Mouse (Mus musculus) stomach, embryonic 15.5 days (tissue): ENCODE results near the gene Sstr1. TPM values are rescaled to one million over a fixed set of nuclear protein-coding genes. Genes with fewer than 3 reads are reported as not detected.

Experiments
- ATAC-seq: fragments of 200-750 bp; cut with Nextera tagmentation; 2 replicates; pipeline ENCODE4 v1.8.0; 2017; ENCODE audit warnings: low read depth, moderate number of reproducible peaks, moderate TSS enrichment; ENCODE audit not compliant: insufficient read depth, low FRiP score
- H3K27ac ChIP-seq: fragments of 300-500 bp; sonication (generic); 2 replicates; pipeline ENCODE4 v1.5.1; 2015; ENCODE audit warnings: mild to moderate bottlenecking, inconsistent platforms
- H3K27me3 ChIP-seq: fragments of 300-500 bp; sonication (generic); replicated peaks from 2 replicates; pipeline ENCODE4 v1.6.1; 2015; ENCODE audit warnings: inconsistent platforms
- H3K36me3 ChIP-seq: fragments of 300-500 bp; sonication (generic); 2 replicates; pipeline ENCODE4 v1.6.1; 2015; ENCODE audit warnings: inconsistent platforms
- H3K4me1 ChIP-seq: fragments of 300-500 bp; sonication (generic); 2 replicates; pipeline ENCODE4 v1.6.1; 2015; ENCODE audit warnings: inconsistent platforms
- H3K4me2 ChIP-seq: fragments of 300-500 bp; sonication (generic); 2 replicates; pipeline ENCODE4 v1.6.1; 2015; ENCODE audit warnings: mild to moderate bottlenecking, inconsistent platforms
- H3K4me3 ChIP-seq: fragments of 300-500 bp; sonication (generic); replicated peaks from 2 replicates; pipeline ENCODE4 v1.5.1; 2015; ENCODE audit warnings: inconsistent platforms
- H3K9ac ChIP-seq: fragments of 300-500 bp; sonication (generic); 2 replicates; pipeline ENCODE4 v1.6.1; 2015; ENCODE audit warnings: inconsistent platforms
- H3K9me3 ChIP-seq: fragments of 300-500 bp; sonication (generic); 2 replicates; pipeline ENCODE4 v1.6.1; 2016; ENCODE audit warnings: inconsistent platforms
- WGBS: fragments of 180-500 bp; shearing (Covaris S2); methylation state at CpG from one replicate; pipeline ENCODE4 v1.1.7; 2015; 5-methylcytosine and 5-hydroxymethylcytosine counted together
- polyA plus RNA-seq: library from polyadenylated mRNA; unstranded; fragments of >200 nt; fragmentation: Nextera tagmentation; extraction: Ambion mirVana; gene quantifications from 2 replicates; pipeline ENCODE4 v1.2.1, GENCODE M21; 2015

Gene Sstr1
- 0.86 and 1.3 TPM in 2 replicates for polyA plus RNA-seq

GRCm38 (mm10) chr12:58211163-58212071, at the start of gene Sstr1:
Sstr1 (plus strand) TSS chr12:58211772.
- ATAC-seq = peak; percentile 59
- peak within 1 kb of the TSS; percentile 42 for H3K4me3 ChIP-seq
- no peak within 1 kb of the TSS for H3K9ac ChIP-seq
- no peaks in the 10 kb centered on the region for H3K36me3 ChIP-seq
- no peaks in the 10 kb centered on the region for H3K9me3 ChIP-seq
- H3K27me3 ChIP-seq = peaks cover 32% of the 10 kb centered on the region
- WGBS = 22% methylated on average over 21 of the region's 21 CpGs
- H3K27ac ChIP-seq = no peak within 1 kb of the TSS
- H3K4me2 ChIP-seq = peak within 1 kb of the TSS; percentile 90
- H3K4me1 ChIP-seq = peaks cover 17% of the 10 kb centered on the region

- no peak for ATAC-seq
- Histone ChIP-seq H3K4me2 (no peak overlapping the region), H3K9me3 (no peaks in the 10 kb centered on the region), H3K9ac (no peak overlapping the region), H3K4me3 (no peak overlapping the region), H3K27ac (no peak overlapping the region), H3K4me1 (no peaks in the 10 kb centered on the region), H3K36me3 (no peaks in the 10 kb centered on the region), H3K27me3 (no peaks in the 10 kb centered on the region)
- WGBS = 86% methylated on average over 1 of the region's 1 CpGs
Observed at GRCm38 (mm10) chr12:58198810-58199209, 12.8 kb upstream of the Sstr1 start.

- no peak for ATAC-seq
- H3K4me2 ChIP-seq = no peak overlapping the region
Observed at GRCm38 (mm10) chr12:58201190-58201589, 10.4 kb upstream of the Sstr1 start.

DNA sequence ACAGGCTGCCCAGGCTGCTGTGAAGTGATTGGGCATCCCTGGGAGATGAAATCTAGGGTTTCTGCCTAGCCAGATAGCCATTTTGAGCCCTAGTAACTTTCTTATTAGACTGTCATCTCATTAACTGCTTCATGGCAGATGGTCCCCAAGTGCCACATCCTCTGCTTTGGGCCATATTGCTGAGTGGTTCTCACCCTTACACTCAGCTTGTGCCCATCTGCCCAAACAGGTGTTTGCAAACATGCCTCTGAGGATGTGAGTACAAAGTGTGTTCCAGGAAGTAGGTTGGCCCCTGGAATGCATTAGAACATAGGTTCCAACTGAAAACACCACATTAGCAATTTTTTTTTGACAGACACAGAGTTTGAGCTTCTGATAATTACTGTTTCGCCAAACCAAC, 3.6 kb upstream of the Sstr1 start:
- 89% methylated on average over 1 of the region's 1 CpGs for WGBS

More at GRCm38 (mm10) chr12:58201190-58201589, 10.4 kb upstream of the Sstr1 start:
- Histone ChIP-seq H3K4me1 (no peaks in the 10 kb centered on the region), H3K9ac (no peak overlapping the region), H3K9me3 (no peaks in the 10 kb centered on the region), H3K27me3 (no peaks in the 10 kb centered on the region), H3K27ac (no peak overlapping the region), H3K36me3 (no peaks in the 10 kb centered on the region), H3K4me3 (no peak overlapping the region)

GRCm38 (mm10) chr12:58212261-58212923, 820 bp downstream of the Sstr1 start:
- ATAC-seq = peak; percentile 49; the same call in 1 of the 2 replicates
- Histone ChIP-seq H3K9me3 (no peaks in the 10 kb centered on the region), H3K4me1 (peaks cover 17% of the 10 kb centered on the region), H3K4me3 (peak overlapping the region; percentile 42), H3K27ac (no peak overlapping the region), H3K9ac (no peak overlapping the region), H3K4me2 (peak overlapping the region; percentile 90), H3K27me3 (peaks cover 32% of the 10 kb centered on the region), H3K36me3 (no peaks in the 10 kb centered on the region)
- WGBS = under 1% methylated on average over 39 of the region's 39 CpGs

More for the DNA sequence above, 3.6 kb upstream of the Sstr1 start:
- H3K4me3 ChIP-seq = no peak overlapping the region
- peaks cover 25% of the 10 kb centered on the region for H3K27me3 ChIP-seq
- H3K4me2 ChIP-seq = no peak overlapping the region
- no peak for ATAC-seq
- no peak overlapping the region for H3K27ac ChIP-seq
- H3K4me1 ChIP-seq = peaks cover 10% of the 10 kb centered on the region
- H3K36me3 ChIP-seq = no peaks in the 10 kb centered on the region
- H3K9me3 ChIP-seq = no peaks in the 10 kb centered on the region
- no peak overlapping the region for H3K9ac ChIP-seq

GRCm38 (mm10) chr12:58212924-58213450, 1.4 kb downstream of the Sstr1 start:
- H3K27ac ChIP-seq = no peak overlapping the region
- no peaks in the 10 kb centered on the region for H3K9me3 ChIP-seq
- H3K4me2 ChIP-seq = peak overlapping the region; percentile 90
- H3K36me3 ChIP-seq = no peaks in the 10 kb centered on the region
- peaks cover 17% of the 10 kb centered on the region for H3K4me1 ChIP-seq
- H3K4me3 ChIP-seq = peak overlapping the region; percentile 42
- H3K9ac ChIP-seq = no peak overlapping the region
- 3% methylated on average over 29 of the region's 29 CpGs for WGBS
- H3K27me3 ChIP-seq = peaks cover 32% of the 10 kb centered on the region
- ATAC-seq = no peak

DNA sequence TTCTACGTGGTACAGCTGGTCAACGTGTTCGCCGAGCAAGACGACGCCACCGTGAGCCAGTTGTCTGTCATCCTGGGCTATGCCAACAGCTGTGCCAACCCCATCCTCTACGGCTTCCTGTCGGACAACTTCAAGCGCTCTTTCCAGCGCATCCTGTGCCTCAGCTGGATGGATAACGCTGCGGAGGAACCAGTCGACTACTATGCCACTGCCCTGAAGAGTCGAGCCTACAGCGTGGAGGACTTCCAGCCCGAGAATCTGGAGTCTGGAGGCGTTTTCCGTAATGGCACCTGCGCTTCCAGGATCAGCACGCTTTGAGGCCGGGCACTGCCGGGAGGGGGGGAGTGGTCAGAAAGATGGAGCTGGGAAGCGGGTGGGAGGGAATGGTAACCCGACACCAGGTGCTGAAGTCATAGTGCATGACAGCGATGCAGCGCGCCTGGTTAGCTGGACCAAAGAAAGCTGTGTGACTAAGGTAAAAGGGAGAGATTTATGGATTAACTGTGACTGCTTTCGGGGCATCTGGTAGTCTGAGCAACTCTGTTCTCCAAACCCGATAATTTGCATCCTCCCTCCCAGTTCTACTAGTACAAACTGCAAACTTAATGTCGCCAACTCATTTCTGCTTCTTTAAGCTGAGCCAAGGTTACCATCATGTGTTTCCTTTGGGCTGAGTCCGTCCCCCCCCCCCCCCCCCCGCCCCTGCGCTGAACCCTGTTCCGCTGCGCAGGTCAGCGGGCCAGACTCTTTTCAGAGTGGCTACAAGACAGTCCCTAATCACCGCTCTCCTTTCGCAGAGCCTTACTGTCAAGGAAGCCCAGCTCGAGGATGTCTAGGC, 2.1 kb downstream of the Sstr1 start:
- H3K9ac ChIP-seq = no peak overlapping the region
- 1% methylated on average over 39 of the region's 40 CpGs for WGBS
- peaks cover 17% of the 10 kb centered on the region for H3K4me1 ChIP-seq
- peak overlapping the region; percentile 90 for H3K4me2 ChIP-seq
- H3K4me3 ChIP-seq = peak overlapping the region; percentile 42
- peak; percentile 70 for ATAC-seq
- peaks cover 32% of the 10 kb centered on the region for H3K27me3 ChIP-seq
- no peaks in the 10 kb centered on the region for H3K36me3 ChIP-seq
- H3K9me3 ChIP-seq = no peaks in the 10 kb centered on the region
- H3K27ac ChIP-seq = no peak overlapping the region

DNA sequence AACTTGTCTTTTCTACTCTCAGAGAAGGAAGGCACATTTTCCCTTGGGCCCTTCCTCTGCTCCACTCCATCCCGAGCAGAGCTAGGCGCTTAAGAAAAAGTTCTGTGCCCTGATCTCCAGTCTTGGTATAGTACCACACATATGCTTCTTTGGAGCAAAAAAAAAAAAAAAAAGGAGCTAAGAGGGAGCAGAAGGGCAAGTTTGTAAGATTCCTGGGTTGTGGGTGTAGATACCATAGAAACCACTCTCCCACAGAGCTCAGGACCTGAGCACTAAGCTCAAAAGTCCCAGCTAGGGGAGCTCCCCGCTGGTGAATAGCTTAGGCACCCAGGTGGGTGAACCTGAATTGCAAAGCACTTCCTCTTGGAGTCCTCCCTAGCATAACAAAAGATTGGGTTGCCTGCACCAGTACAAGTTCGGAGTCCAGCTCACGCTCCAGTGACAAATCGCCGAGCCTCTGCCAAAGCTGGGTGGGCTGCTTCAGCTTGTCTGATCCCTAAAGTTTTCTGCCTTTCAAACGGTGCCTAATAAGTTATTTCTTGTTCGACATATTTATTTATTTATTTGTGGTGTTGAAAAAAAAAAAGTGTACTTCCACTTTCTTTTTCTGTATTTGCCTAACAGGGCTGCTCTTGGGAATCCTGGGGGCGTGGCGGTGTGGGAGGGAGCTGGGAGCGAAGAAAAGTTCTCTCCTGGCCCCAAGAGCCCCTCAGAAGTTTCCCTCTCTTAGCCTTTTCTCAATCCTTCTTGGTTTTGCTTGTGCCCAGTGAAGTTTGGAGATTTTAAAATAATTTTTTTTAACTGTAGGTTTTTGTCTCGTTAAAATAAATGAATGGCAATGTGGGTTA, 2.9 kb downstream of the Sstr1 start:
- no peak for ATAC-seq
- WGBS = 14% methylated on average over 13 of the region's 13 CpGs
- Histone ChIP-seq H3K4me2 (peak overlapping the region; percentile 90), H3K9me3 (no peaks in the 10 kb centered on the region), H3K27me3 (peaks cover 32% of the 10 kb centered on the region), H3K9ac (no peak overlapping the region), H3K36me3 (no peaks in the 10 kb centered on the region), H3K4me1 (peaks cover 17% of the 10 kb centered on the region), H3K4me3 (peak overlapping the region; percentile 42), H3K27ac (no peak overlapping the region)

DNA sequence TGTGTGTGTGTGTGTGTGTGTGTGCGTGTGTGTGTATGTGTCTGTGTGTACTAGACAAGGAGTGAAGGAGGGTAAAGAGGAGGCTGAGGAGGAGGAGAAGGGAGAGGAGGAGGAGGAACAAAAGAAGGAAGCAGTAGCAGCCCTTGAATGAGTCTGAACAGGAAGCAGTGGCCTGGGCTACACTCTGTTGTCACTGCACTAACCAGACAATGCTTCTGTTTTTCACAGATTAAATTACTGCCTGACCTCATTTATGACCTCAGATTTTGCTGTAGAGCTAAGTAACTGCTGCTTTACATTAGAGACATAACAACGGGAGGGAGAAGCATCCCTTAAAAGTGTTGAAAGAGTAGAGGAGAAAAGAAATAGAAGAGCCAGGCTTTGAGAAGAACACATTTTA, 4.6 kb downstream of the Sstr1 start:
- Histone ChIP-seq H3K9me3 (no peaks in the 10 kb centered on the region), H3K27me3 (peaks cover 24% of the 10 kb centered on the region), H3K27ac (no peak overlapping the region), H3K36me3 (no peaks in the 10 kb centered on the region), H3K4me2 (no peak overlapping the region), H3K4me3 (no peak overlapping the region), H3K9ac (no peak overlapping the region), H3K4me1 (peaks cover 17% of the 10 kb centered on the region)
- no peak for ATAC-seq
- WGBS = 49% methylated on average over 2 of the region's 2 CpGs

GRCm38 (mm10) chr12:58219078-58219477, 7.5 kb downstream of the Sstr1 start:
- no peak overlapping the region for H3K9ac ChIP-seq
- H3K27me3 ChIP-seq = no peaks in the 10 kb centered on the region
- H3K27ac ChIP-seq = no peak overlapping the region
- no peaks in the 10 kb centered on the region for H3K36me3 ChIP-seq
- H3K9me3 ChIP-seq = no peaks in the 10 kb centered on the region
- no peak overlapping the region for H3K4me2 ChIP-seq
- WGBS = 95% methylated on average over 3 of the region's 3 CpGs
- no peak overlapping the region for H3K4me3 ChIP-seq
- ATAC-seq = no peak
- H3K4me1 ChIP-seq = no peaks in the 10 kb centered on the region

DNA sequence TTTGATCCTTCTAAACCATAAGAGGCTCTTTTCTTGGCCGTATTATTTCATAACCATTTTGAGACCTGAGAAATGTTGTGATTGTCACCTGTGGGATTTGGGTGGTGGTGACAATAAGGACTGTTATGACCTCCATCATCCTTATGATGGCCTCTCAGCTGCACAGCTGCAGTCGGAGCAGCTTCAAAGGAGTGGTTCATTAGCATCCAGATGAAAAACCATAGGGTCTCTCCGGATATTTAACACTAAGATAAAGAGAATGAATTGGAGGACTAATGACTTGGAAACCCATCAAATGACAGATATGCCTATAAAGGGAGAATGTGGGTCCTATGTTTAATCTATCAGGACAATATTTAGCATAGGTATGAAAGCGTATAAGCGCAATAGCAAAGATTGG, 14.1 kb downstream of the Sstr1 start:
- no peaks in the 10 kb centered on the region for H3K36me3 ChIP-seq
- WGBS = 82% methylated on average over 5 of the region's 5 CpGs
- ATAC-seq = no peak
- no peak overlapping the region for H3K4me2 ChIP-seq
- no peak overlapping the region for H3K4me3 ChIP-seq
- H3K9me3 ChIP-seq = no peaks in the 10 kb centered on the region
- no peaks in the 10 kb centered on the region for H3K4me1 ChIP-seq
- no peak overlapping the region for H3K9ac ChIP-seq
- H3K27me3 ChIP-seq = no peaks in the 10 kb centered on the region
- no peak overlapping the region for H3K27ac ChIP-seq
